Mouse (Mus musculus) hindbrain, postnatal 0 days (tissue): Measurements from ENCODE around the gene Nod2. TPM values are rescaled to one million over a fixed set of nuclear protein-coding genes. Genes with fewer than 3 reads are reported as not detected.

ENCODE experiments used
- ATAC-seq: fragments of 200-750 bp; cut with Nextera tagmentation; 2 replicates; pipeline ENCODE4 v1.8.0; 2017; ENCODE audit warnings: mild to moderate bottlenecking, moderate TSS enrichment, moderate library complexity
- DNase-seq: peaks from one replicate; pipeline ENCODE4 v3.0.0-alpha.2; 2015; ENCODE audit warnings: low spot score
- H3K27ac ChIP-seq: fragments of 300-500 bp; sonication (generic); 2 replicates; pipeline ENCODE4 v1.5.1; 2014; ENCODE audit warnings: mild to moderate bottlenecking
- H3K27me3 ChIP-seq: fragments of 300-500 bp; sonication (generic); 2 replicates; pipeline ENCODE4 v1.6.1; 2014; ENCODE audit warnings: low read length, mixed read lengths; ENCODE audit not compliant: insufficient read depth
- H3K36me3 ChIP-seq: fragments of 300-500 bp; sonication (generic); 2 replicates; pipeline ENCODE4 v1.6.1; 2014; ENCODE audit warnings: low read length, mixed read lengths; ENCODE audit not compliant: insufficient read depth
- H3K4me1 ChIP-seq: fragments of 300-500 bp; sonication (generic); 2 replicates; pipeline ENCODE4 v1.6.1; 2014; ENCODE audit warnings: antibody characterized with exemption, low read length, mixed read lengths; ENCODE audit not compliant: insufficient read depth
- H3K4me2 ChIP-seq: fragments of 300-500 bp; sonication (generic); 2 replicates; pipeline ENCODE4 v1.6.1; 2014; ENCODE audit warnings: low read depth, mild to moderate bottlenecking, low read length, moderate library complexity, mixed read lengths
- H3K4me3 ChIP-seq: fragments of 300-500 bp; sonication (generic); 2 replicates; pipeline ENCODE4 v1.5.1; 2014; ENCODE audit warnings: low read length
- H3K9ac ChIP-seq: fragments of 300-500 bp; sonication (generic); replicated peaks from 2 replicates; pipeline ENCODE4 v1.6.1; 2014; ENCODE audit warnings: mild to moderate bottlenecking, low read length, moderate library complexity, mixed read lengths
- H3K9me3 ChIP-seq: fragments of 300-500 bp; sonication (generic); 2 replicates; pipeline ENCODE4 v1.6.1; 2016; ENCODE audit warnings: low read length, mixed read lengths
- CTCF ChIP-seq: IDR thresholded peaks from 2 replicates; pipeline ENCODE4 v1.5.1; 2016; ENCODE audit warnings: antibody characterized with exemption, control low read depth, low read depth
- WGBS: fragments of 180-500 bp; shearing (Covaris S2); extraction: QIAGEN DNeasy Blood & Tissue Kit; methylation state at CpG from one replicate; pipeline ENCODE4 v1.1.7; 2014; 5-methylcytosine and 5-hydroxymethylcytosine counted together
- polyA plus RNA-seq: library from polyadenylated mRNA; unstranded; fragments of >200 nt; fragmentation: Nextera tagmentation; extraction: Ambion mirVana; gene quantifications from 2 replicates; pipeline ENCODE4 v1.2.1, GENCODE M21; 2015
- total RNA-seq: library from RNA; depleted of rRNA; stranded (reverse); fragments of >200 nt; gene quantifications from 2 replicates; pipeline ENCODE4 v1.2.3, GENCODE M21; 2014; rRNA removed

Nod2 gene
- 0.32 and 1.7 TPM in 2 replicates for total RNA-seq
- polyA plus RNA-seq = 0.05 TPM in 1 of 2 replicates, not detected in the other

- TF ChIP-seq CTCF = no peak
- ATAC-seq = peak; percentile 47; the same call in 1 of the 2 replicates
- WGBS = 12% methylated on average over 33 of the region's 33 CpGs
- Histone ChIP-seq H3K4me2 (peak within 1 kb of the TSS; percentile 58), H3K4me1 (peaks cover 3% of the 10 kb centered on the region), H3K27me3 (no peaks in the 10 kb centered on the region), H3K9ac (peak within 1 kb of the TSS; percentile 36; the same call in 1 of the 2 replicates), H3K36me3 (no peaks in the 10 kb centered on the region), H3K27ac (no peak within 1 kb of the TSS), H3K9me3 (no peaks in the 10 kb centered on the region), H3K4me3 (peak within 1 kb of the TSS; percentile 21)
- DNase-seq = peak; percentile 47
Observed at GRCm38 (mm10) chr8:88646837-88647778, at the start of gene Nod2. Gene Nod2, plus strand, starts transcription at chr8:88647315.

- Histone ChIP-seq H3K9me3 (no peaks in the 10 kb centered on the region), H3K27me3 (no peaks in the 10 kb centered on the region), H3K9ac (no peak overlapping the region), H3K4me3 (no peak overlapping the region), H3K27ac (no peak overlapping the region), H3K4me2 (no peak overlapping the region), H3K36me3 (no peaks in the 10 kb centered on the region), H3K4me1 (peaks cover 10% of the 10 kb centered on the region; the same call in 1 of the 2 replicates)
- 61% methylated on average over 5 of the region's 5 CpGs for WGBS
- DNase-seq = no peak
- ATAC-seq = no peak
- no peak for TF ChIP-seq CTCF
Observed at GRCm38 (mm10) chr8:88598578-88598977, 48.5 kb upstream of the Nod2 start.

- no peaks in the 10 kb centered on the region for H3K9me3 ChIP-seq
- no peak for TF ChIP-seq CTCF
- ATAC-seq (no peak), DNase-seq (no peak)
- WGBS = 74% methylated on average over 7 of the region's 7 CpGs
- H3K4me1 ChIP-seq = peaks cover 19% of the 10 kb centered on the region
- no peak overlapping the region for H3K9ac ChIP-seq
- H3K36me3 ChIP-seq = no peaks in the 10 kb centered on the region
- H3K27me3 ChIP-seq = no peaks in the 10 kb centered on the region
- no peak overlapping the region for H3K4me2 ChIP-seq
- H3K27ac ChIP-seq = no peak overlapping the region
- no peak overlapping the region for H3K4me3 ChIP-seq
Observed at GRCm38 (mm10) chr8:88599491-88599890, 47.6 kb upstream of the Nod2 start.

GRCm38 (mm10) chr8:88603446-88603989 lies 43.6 kb upstream of the Nod2 start:
- DNase-seq (peak; percentile 64), ATAC-seq (peak; percentile 39)
- Histone ChIP-seq H3K4me1 (peaks cover 23% of the 10 kb centered on the region), H3K36me3 (no peaks in the 10 kb centered on the region), H3K27me3 (no peaks in the 10 kb centered on the region), H3K9ac (0 out of 2 replicates have a peak overlapping the region, but pooled peaks have one; percentile 17), H3K4me2 (peak overlapping the region; percentile 67), H3K27ac (peak overlapping the region; percentile 32; the same call in 1 of the 2 replicates), H3K4me3 (peak overlapping the region; percentile 27), H3K9me3 (no peaks in the 10 kb centered on the region)
- no peak for TF ChIP-seq CTCF
- 4% methylated on average over 10 of the region's 10 CpGs for WGBS

GRCm38 (mm10) chr8:88604065-88605038 lies 42.8 kb upstream of the Nod2 start:
- WGBS = 8% methylated on average over 20 of the region's 20 CpGs
- no peaks in the 10 kb centered on the region for H3K36me3 ChIP-seq
- peaks cover 23% of the 10 kb centered on the region for H3K4me1 ChIP-seq
- H3K4me2 ChIP-seq = peak overlapping the region; percentile 67
- DNase-seq (peak; percentile 90), ATAC-seq (peak; percentile 89)
- H3K9ac ChIP-seq = 0 out of 2 replicates have a peak overlapping the region, but pooled peaks have one; percentile 17
- peak overlapping the region; percentile 32; the same call in 1 of the 2 replicates for H3K27ac ChIP-seq
- H3K27me3 ChIP-seq = no peaks in the 10 kb centered on the region
- no peak for TF ChIP-seq CTCF
- H3K9me3 ChIP-seq = no peaks in the 10 kb centered on the region
- peak overlapping the region; percentile 27 for H3K4me3 ChIP-seq
